Mouse (Mus musculus) megakaryocyte, embryonic 14.5 days (primary cell): Measurements from ENCODE around the gene Clip3.

Experiments
- FLI1 ChIP-seq: IDR thresholded peaks from 2 replicates; pipeline ENCODE4 v1.6.1; 2012; ENCODE audit warnings: low read length, inconsistent platforms, mixed read lengths
- GATA1 ChIP-seq: IDR thresholded peaks from 3 replicates; pipeline ENCODE4 v1.6.1; 2012; ENCODE audit warnings: mixed read lengths, low read length, inconsistent platforms, borderline replicate concordance

DNA sequence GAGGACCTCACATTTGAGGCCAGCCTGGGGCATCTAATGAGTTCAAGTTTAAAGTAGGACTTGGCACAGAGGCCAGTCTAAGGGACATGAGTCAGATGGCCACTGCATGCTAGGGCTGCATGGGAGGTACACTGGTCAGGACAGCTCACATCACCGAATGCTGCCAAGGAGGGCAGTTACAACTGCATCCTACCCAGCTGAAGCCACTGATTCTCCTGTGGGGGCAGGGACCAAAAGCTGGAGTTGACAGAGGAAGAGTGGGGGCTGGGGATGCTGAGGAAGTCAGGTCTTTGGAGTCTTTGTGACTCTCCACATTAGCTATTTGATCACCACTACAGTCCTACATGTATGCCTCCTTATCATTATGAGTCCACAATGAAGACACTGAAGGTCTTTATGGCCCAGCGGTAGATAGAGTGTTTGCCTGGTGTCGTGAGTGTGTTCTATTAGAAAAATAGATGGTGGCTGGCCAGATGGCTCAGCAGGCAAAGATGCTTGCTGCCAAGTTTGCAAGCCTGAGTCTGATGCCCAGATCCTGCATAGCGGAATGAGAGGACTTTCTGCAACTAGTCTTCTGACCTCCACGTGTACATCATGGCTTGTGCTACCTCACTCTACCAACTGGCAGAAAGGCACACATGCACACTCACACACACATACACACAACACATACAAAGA is 48.0 kb downstream of the Clip3 start:
- TF ChIP-seq GATA1 (no peak), FLI1 (no peak)
